Mouse (Mus musculus) thymus, postnatal 25 days (tissue): ENCODE data around the gene Cdt1.
A peak's percentile ranks its signal among the peaks of the same experiment; 100 is the strongest.

Experiments
- DNase-seq: peaks from one replicate; pipeline ENCODE4 v3.0.0; 2022

Cdt1 gene

GRCm38 (mm10) chr8:122567361-122568108, at the start of gene Cdt1:
Cdt1 (plus strand) TSS chr8:122568015.
- peak; percentile 96 for DNase-seq

GRCm38 (mm10) chr8:122520611-122521010, 47.2 kb upstream of the Cdt1 start:
- no peak for DNase-seq

- DNase-seq = no peak
Observed at GRCm38 (mm10) chr8:122522796-122523651, 44.8 kb upstream of the Cdt1 start.

- no peak for DNase-seq
Observed at GRCm38 (mm10) chr8:122523652-122524360, 44.0 kb upstream of the Cdt1 start.

GRCm38 (mm10) chr8:122524506-122524905, 43.3 kb upstream of the Cdt1 start:
- DNase-seq = no peak

- DNase-seq = no peak
Observed at GRCm38 (mm10) chr8:122525004-122525403, 42.8 kb upstream of the Cdt1 start.

- no peak for DNase-seq
Observed at GRCm38 (mm10) chr8:122526084-122526483, 41.7 kb upstream of the Cdt1 start.

GRCm38 (mm10) chr8:122526526-122527170, 41.2 kb upstream of the Cdt1 start:
- DNase-seq = peak; percentile 26

- no peak for DNase-seq
Observed at GRCm38 (mm10) chr8:122527937-122528336, 39.9 kb upstream of the Cdt1 start.

GRCm38 (mm10) chr8:122529159-122529558, 38.7 kb upstream of the Cdt1 start:
- no peak for DNase-seq

GRCm38 (mm10) chr8:122531312-122531711, 36.5 kb upstream of the Cdt1 start:
- no peak for DNase-seq

GRCm38 (mm10) chr8:122537033-122537432, 30.8 kb upstream of the Cdt1 start:
- no peak for DNase-seq

GRCm38 (mm10) chr8:122537812-122538211, 30.0 kb upstream of the Cdt1 start:
- no peak for DNase-seq

- DNase-seq = no peak
Observed at GRCm38 (mm10) chr8:122538310-122539076, 29.3 kb upstream of the Cdt1 start.

- DNase-seq = no peak
Observed at GRCm38 (mm10) chr8:122544138-122544537, 23.7 kb upstream of the Cdt1 start.

GRCm38 (mm10) chr8:122546066-122546755, 21.6 kb upstream of the Cdt1 start:
- no peak for DNase-seq

- DNase-seq = no peak
Observed at GRCm38 (mm10) chr8:122546811-122547453, 20.9 kb upstream of the Cdt1 start.

- peak; percentile 56 for DNase-seq
Observed at GRCm38 (mm10) chr8:122547815-122548214, 20.0 kb upstream of the Cdt1 start.

GRCm38 (mm10) chr8:122548331-122548730, 19.5 kb upstream of the Cdt1 start:
- DNase-seq = no peak

GRCm38 (mm10) chr8:122548891-122549439, 18.9 kb upstream of the Cdt1 start:
- no peak for DNase-seq
